Mouse (Mus musculus) cerebellum, adult 2 months (tissue): Measurements from ENCODE around the gene Ebf1. TPM values are rescaled to one million over a fixed set of nuclear protein-coding genes. Genes with fewer than 3 reads are reported as not detected.
A peak's percentile ranks its signal among the peaks of the same experiment; 100 is the strongest.

Experiments used
- DNase-seq, 2 experiments: peaks; one replicate each; pipeline ENCODE4 v3.0.0; 2021
- H3K27ac ChIP-seq: fragments of 200-500 bp; 2 replicates; pipeline ENCODE4 v1.5.1; 2012; ENCODE audit warnings: low read length, control low read depth, inconsistent platforms; ENCODE audit not compliant: insufficient read depth
- H3K27me3 ChIP-seq: fragments of 200-500 bp; 2 replicates; pipeline ENCODE4 v1.6.1; 2012; ENCODE audit warnings: inconsistent platforms, mild to moderate bottlenecking, low read length, moderate library complexity; ENCODE audit not compliant: control insufficient read depth, insufficient read depth
- H3K4me1 ChIP-seq: fragments of 200-500 bp; 2 replicates; pipeline ENCODE4 v1.6.1; 2011; ENCODE audit warnings: low read length; ENCODE audit not compliant: control insufficient read depth, insufficient read depth
- H3K4me3 ChIP-seq: fragments of 200-500 bp; replicated peaks from 2 replicates; pipeline ENCODE3; 2011; ENCODE audit warnings: mild to moderate bottlenecking, low read depth, low read length, control low read depth; ENCODE audit not compliant: insufficient read depth
- CTCF ChIP-seq: fragments of 200-500 bp; IDR thresholded peaks from 2 replicates; pipeline ENCODE4 v1.5.1; 2011; ENCODE audit warnings: low read depth, mild to moderate bottlenecking, control low read depth, low read length, moderate library complexity, borderline replicate concordance; ENCODE audit not compliant: insufficient read depth
- POLR2A ChIP-seq: fragments of 200-500 bp; IDR thresholded peaks from 2 replicates; pipeline ENCODE4 v1.6.1; 2011; ENCODE audit warnings: low read length, control low read depth, borderline replicate concordance; ENCODE audit not compliant: insufficient read depth
- WGBS: fragments of 180-500 bp; shearing (Covaris S2); methylation state at CpG from one replicate; pipeline ENCODE4 v1.1.7; 2018; 5-methylcytosine and 5-hydroxymethylcytosine counted together
- polyA plus RNA-seq: library from polyadenylated mRNA; depleted of rRNA; stranded (reverse); fragments of >200 nt; gene quantifications from 2 replicates; pipeline ENCODE4 v1.2.3, GENCODE M21; 2012

Gene Ebf1
- polyA plus RNA-seq, 1 experiment, result 24.9 TPM

DNA sequence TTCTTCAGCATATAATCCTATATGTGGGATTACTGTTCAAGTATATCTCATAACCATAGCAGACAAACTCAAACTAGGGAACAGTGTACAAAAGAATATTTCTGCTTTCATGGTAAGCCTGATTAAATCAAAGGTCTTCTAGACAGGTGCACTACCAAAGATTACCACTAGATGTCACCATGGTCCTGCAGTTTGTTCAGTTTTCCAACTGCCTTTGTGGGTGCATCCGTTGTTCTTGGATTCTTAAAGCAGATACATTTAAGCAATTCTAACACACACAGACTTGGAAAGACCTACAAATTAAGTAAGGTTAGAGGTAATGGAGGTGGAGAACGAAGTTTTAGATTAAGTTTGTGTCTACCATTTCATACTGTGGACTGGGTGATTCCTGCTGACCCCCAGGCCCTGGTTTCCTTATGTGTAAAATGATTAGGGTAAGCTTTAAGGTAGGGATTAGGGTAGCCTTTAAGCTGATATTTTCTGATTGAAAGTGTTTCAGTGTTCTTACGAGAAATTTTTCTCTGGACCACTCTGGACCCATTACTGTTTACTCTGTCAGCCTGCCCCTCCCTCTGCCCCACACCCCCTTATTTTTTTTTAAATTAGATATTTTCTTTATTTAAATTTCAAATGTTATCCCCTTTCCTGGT lies 30.9 kb upstream of the Ebf1 start:
- no peaks in the 10 kb centered on the region for H3K27me3 ChIP-seq
- H3K27ac ChIP-seq, result no peak overlapping the region
- DNase-seq, result peak; percentile 54 to 66
- no peak overlapping the region for H3K4me3 ChIP-seq
- TF ChIP-seq CTCF, result peak; percentile 68
- TF ChIP-seq POLR2A, result no peak
- 14% methylated on average over 3 of the region's 3 CpGs for WGBS
- no peaks in the 10 kb centered on the region for H3K4me1 ChIP-seq

DNA sequence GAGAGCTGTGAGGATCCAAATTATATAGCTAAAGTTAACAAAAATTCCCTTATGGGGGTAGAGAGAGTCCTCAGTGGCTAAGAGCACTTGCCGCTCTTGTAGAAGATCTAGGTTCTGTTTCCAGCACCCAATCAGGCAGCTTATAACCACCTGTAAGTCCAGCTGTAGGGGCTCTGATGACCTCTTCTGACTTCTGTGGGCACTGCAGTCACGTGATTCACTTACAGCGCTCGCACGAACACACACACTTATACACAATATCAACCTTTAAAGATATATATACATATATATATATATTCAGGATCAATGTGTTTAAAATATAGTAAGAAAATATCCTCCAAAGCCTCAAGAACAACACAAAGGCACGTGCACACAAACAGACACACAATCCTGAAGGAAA lies 24.1 kb upstream of the Ebf1 start:
- WGBS, result 95% methylated on average over 6 of the region's 6 CpGs
- TF ChIP-seq POLR2A (no peak), CTCF (no peak)
- no peak for DNase-seq
- no peaks in the 10 kb centered on the region for H3K27me3 ChIP-seq
- H3K4me3 ChIP-seq, result no peak overlapping the region
- H3K4me1 ChIP-seq, result no peaks in the 10 kb centered on the region
- H3K27ac ChIP-seq, result no peak overlapping the region

DNA sequence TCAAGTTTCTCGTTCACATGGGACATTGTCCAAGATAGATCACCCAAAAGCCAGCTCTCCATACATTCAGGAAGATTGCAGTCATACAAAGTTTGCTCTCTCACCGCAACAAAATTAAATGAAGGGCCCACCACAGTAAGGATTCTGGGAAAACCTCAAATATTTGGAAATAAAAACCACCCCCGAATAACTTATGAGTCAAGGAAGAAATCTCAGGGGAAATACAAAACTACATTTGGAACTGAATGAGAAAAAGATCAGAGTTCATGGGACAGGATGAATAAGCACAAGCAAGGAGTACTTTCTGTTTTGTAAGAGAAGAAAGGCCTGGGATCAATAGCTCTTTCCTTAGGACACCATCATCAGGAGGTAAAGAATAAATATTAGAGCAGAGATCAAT lies 22.3 kb upstream of the Ebf1 start:
- Histone ChIP-seq H3K27ac (no peak overlapping the region), H3K27me3 (no peaks in the 10 kb centered on the region), H3K4me1 (no peaks in the 10 kb centered on the region), H3K4me3 (no peak overlapping the region)
- 90% methylated on average over 3 of the region's 3 CpGs for whole genome bisulfite sequencing
- TF ChIP-seq CTCF (no peak), POLR2A (no peak)
- DNase-seq, result no peak

DNA sequence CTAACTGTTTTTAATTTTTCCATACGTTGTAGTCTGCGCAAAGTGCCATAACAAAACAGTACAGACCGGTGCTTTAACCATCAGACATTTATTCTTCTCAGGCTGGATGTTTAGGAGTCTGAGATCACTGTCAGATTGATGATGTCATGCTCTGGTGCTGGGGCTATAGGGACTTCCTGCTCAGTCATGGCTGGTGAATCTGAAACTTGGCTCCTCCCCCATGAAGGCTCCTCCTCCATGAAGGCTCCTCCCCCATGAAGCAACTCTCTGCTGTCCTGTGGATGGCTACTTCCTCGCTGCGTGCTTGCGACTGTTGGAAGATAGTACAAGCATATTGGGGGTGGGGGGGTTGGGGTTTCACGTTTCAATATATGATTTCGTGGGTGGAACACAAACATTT lies 10.2 kb upstream of the Ebf1 start:
- Histone ChIP-seq H3K27ac (no peak overlapping the region), H3K4me3 (no peak overlapping the region), H3K27me3 (no peaks in the 10 kb centered on the region; the same call in 1 of the 2 replicates), H3K4me1 (no peaks in the 10 kb centered on the region)
- no peak for DNase-seq
- 90% methylated on average over 8 of the region's 8 CpGs for WGBS
- TF ChIP-seq CTCF (no peak), POLR2A (no peak)

DNA sequence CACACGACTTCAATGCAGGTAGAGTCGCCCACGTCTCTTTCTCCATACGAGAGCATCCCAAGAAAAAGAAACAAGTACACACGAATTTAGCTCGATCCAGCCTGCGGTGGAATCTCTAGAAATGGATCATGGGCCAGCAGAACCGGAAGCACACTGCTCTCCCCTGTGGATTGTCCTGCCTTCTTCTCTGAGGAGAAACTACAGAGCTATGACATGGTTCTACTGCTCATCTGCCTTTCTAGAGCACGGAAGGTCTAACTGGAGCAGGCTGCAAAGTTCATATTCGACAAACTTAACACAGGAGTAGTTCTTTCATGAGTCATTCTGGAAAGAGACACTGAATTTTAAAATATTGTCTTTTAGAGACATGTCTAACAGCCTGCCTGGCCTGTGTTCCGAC lies 8.5 kb upstream of the Ebf1 start:
- no peaks in the 10 kb centered on the region for H3K4me1 ChIP-seq
- WGBS, result 74% methylated on average over 11 of the region's 11 CpGs
- no peak for TF ChIP-seq CTCF

DNA sequence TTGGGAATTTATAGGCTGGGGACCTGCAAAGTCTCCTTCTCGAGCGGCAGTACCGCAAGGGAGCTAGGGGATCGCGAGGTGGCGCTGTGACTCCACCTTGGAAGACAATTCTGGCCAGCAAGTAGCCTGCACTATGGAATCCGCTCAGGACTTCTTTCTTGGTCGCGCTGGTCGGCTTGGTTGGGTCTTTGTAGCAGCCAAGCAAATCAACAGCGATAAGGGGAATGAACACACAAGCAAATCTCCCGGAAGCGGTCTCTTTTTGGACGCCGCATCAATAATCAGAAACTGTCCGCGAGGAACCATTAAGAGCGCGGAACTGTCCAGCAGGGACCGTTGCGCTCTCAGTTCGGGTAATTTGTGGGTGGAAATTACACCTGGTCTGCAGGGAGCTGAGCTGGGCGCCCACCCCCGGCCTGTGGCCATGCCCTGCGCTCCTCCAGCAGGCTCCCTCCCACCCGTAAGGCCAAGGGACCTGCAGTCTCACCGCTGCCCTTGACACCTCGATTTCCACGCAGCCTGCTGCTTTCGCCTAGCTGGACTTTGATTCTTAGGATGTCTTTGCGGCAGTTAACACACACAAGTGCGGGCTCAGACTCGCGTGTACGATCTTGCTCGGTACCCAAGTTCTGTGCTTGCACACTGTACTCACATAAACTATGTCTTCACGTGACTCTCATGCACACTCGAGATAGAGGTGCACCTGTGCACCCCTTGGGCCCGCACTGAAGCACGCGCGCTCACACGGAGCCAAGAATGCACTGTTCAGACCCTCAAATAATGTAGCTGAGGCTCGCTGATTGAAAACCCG lies 5.9 kb upstream of the Ebf1 start:
- H3K27ac ChIP-seq, result no peak overlapping the region
- 2% methylated on average over 45 of the region's 45 CpGs for WGBS
- peak overlapping the region; percentile 59 for H3K4me3 ChIP-seq
- TF ChIP-seq POLR2A (no peak), CTCF (peak; percentile 98)
- H3K4me1 ChIP-seq, result no peaks in the 10 kb centered on the region
- DNase-seq, result peak; percentile 85 to 93
- H3K27me3 ChIP-seq, result no peaks in the 10 kb centered on the region

More for the DNA sequence above, 8.5 kb upstream of the Ebf1 start:
- Histone ChIP-seq H3K27ac (no peak overlapping the region), H3K4me3 (no peak overlapping the region), H3K27me3 (no peaks in the 10 kb centered on the region; the same call in 1 of the 2 replicates)
- DNase-seq, result no peak

DNA sequence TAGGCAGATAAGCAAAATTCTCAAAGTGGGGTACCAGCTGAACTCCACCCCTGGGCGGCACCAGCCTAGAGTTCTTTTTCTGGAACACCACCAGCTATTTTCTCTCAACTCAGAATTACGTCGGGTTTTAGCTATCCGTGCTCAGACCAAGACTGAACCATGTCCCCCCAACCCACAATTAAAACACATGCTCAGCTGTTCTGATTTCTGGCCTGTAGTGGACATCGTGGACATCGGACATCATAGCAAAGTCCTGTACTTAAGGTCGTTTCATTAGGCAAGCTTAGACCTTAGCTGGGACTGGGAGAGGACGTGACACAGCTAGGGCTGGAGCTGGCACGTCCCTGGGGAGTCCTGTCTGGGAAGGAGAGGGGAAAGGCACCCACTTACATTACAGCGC lies 5.0 kb upstream of the Ebf1 start:
- Histone ChIP-seq H3K4me3 (no peak overlapping the region), H3K27me3 (no peaks in the 10 kb centered on the region), H3K27ac (no peak overlapping the region), H3K4me1 (no peaks in the 10 kb centered on the region)
- no peak for TF ChIP-seq POLR2A
- TF ChIP-seq CTCF, result no peak
- DNase-seq, result no peak
- 63% methylated on average over 10 of the region's 10 CpGs for whole genome bisulfite sequencing
